11 mouse cellular contexts compared by ENCODE assay signal in genomic region chr2:120571081-120571480, GRCm38 (mm10).
"Had no signal": no experiment of that assay in that cellular context is flagged by ENCODE, and none has a peak within 500 bp of the region (broad histone marks: within the 10 kb centered on the region; RNA-seq: fewer than 3 reads in every experiment).

No protein-coding gene starts in this region.

- H3K4me3 ChIP-seq: intestine, embryonic 15.5 days; left cerebral cortex, adult 2 months; limb, embryonic 10.5 days; liver, embryonic 13.5 days; lung, embryonic 15.5 days; midbrain, embryonic 13.5 days had no signal

- H3K27ac ChIP-seq: intestine, embryonic 15.5 days; left cerebral cortex, adult 2 months; limb, embryonic 10.5 days; liver, embryonic 13.5 days; lung, embryonic 15.5 days; midbrain, embryonic 13.5 days; stomach, postnatal 0 days had no signal

- H3K4me1 ChIP-seq: intestine, embryonic 15.5 days had no signal

- H3K4me2 ChIP-seq: intestine, embryonic 15.5 days; liver, embryonic 13.5 days; lung, embryonic 15.5 days; midbrain, embryonic 13.5 days had no signal

- H3K36me3 ChIP-seq: intestine, embryonic 15.5 days had no signal

- ATAC-seq: intestine, embryonic 15.5 days; liver, postnatal 0 days; midbrain, embryonic 13.5 days had no signal

- H3K9me3 ChIP-seq: intestine, embryonic 15.5 days; limb, embryonic 10.5 days; liver, embryonic 13.5 days; lung, embryonic 15.5 days; midbrain, embryonic 13.5 days had no signal

- H3K27me3 ChIP-seq: intestine, embryonic 15.5 days; liver, embryonic 13.5 days; lung, embryonic 15.5 days; midbrain, embryonic 13.5 days had no signal

- DNase-seq: liver, embryonic 13.5 days; liver, postnatal 0 days; lung, postnatal 14 days; right cerebral cortex, postnatal 14 days; thymus, postnatal 4 days had no signal

- H3K9ac ChIP-seq: intestine, embryonic 15.5 days; liver, embryonic 13.5 days; liver, postnatal 0 days; lung, embryonic 15.5 days; midbrain, embryonic 13.5 days had no signal
